Mouse (Mus musculus): Measurements from ENCODE around the gene Ebf3. TPM values are rescaled to one million over a fixed set of nuclear protein-coding genes. Genes with fewer than 3 reads are reported as not detected.

Gene Ebf3
- polyA plus RNA-seq, 1 experiment from 2014 or later: 0.30 TPM

- Histone ChIP-seq H3K9ac (ENCODE audit: low read depth, low read length) (no peak overlapping the region), H3K9me3 (replicated peaks; ENCODE audit: low read length) (no peaks in the 10 kb centered on the region), H3K4me1 (replicated peaks; ENCODE audit: insufficient read depth, low read length) (no peaks in the 10 kb centered on the region), H3K27me3 (ENCODE audit: insufficient read depth, low read length) (no peaks in the 10 kb centered on the region), H3K27ac (no peak overlapping the region), H3K36me3 (ENCODE audit: insufficient read depth, low read length) (no peaks in the 10 kb centered on the region), H3K4me2 (ENCODE audit: low read length) (no peak overlapping the region), H3K4me3 (replicated peaks; ENCODE audit: low read depth, low read length) (no peak overlapping the region)
- 77% methylated on average over 12 of the region's 12 CpGs for WGBS
- DNase-seq (ENCODE audit: low spot score): no peak
- no peak for ATAC-seq (replicated peaks; ENCODE audit: low FRiP score, low read depth)
- no peak for TF ChIP-seq CTCF (IDR thresholded peaks at IDR 0.05; ENCODE audit: low read depth)
Measured at GRCm38 (mm10) chr7:137218706-137219105, 95.5 kb downstream of the Ebf3 start.

- DNase-seq (ENCODE audit: low spot score) (no peak), ATAC-seq (replicated peaks; ENCODE audit: low FRiP score, low read depth) (no peak)
- no peak overlapping the region for H3K9ac ChIP-seq (ENCODE audit: low read depth, low read length)
- H3K4me1 ChIP-seq (replicated peaks; ENCODE audit: insufficient read depth, low read length): no peaks in the 10 kb centered on the region
- TF ChIP-seq CTCF (IDR thresholded peaks at IDR 0.05; ENCODE audit: low read depth): no peak
- no peaks in the 10 kb centered on the region for H3K27me3 ChIP-seq (ENCODE audit: insufficient read depth, low read length)
- no peak overlapping the region for H3K4me3 ChIP-seq (replicated peaks; ENCODE audit: low read depth, low read length)
- no peak overlapping the region for H3K27ac ChIP-seq
- no peak overlapping the region for H3K4me2 ChIP-seq (ENCODE audit: low read length)
- H3K36me3 ChIP-seq (ENCODE audit: insufficient read depth, low read length): no peaks in the 10 kb centered on the region
- H3K9me3 ChIP-seq (replicated peaks; ENCODE audit: low read length): no peaks in the 10 kb centered on the region
- WGBS: 86% methylated on average over 1 of the region's 1 CpGs
Measured at GRCm38 (mm10) chr7:137213444-137213843, 100.8 kb downstream of the Ebf3 start.

- Histone ChIP-seq H3K4me2 (ENCODE audit: low read length) (no peak overlapping the region), H3K27me3 (ENCODE audit: insufficient read depth, low read length) (no peaks in the 10 kb centered on the region), H3K4me1 (replicated peaks; ENCODE audit: insufficient read depth, low read length) (0 out of 2 replicates have a peak, but pooled peaks cover 5% of the 10 kb centered on the region), H3K36me3 (ENCODE audit: insufficient read depth, low read length) (no peaks in the 10 kb centered on the region), H3K4me3 (replicated peaks; ENCODE audit: low read depth, low read length) (no peak overlapping the region), H3K9ac (ENCODE audit: low read depth, low read length) (no peak overlapping the region), H3K9me3 (replicated peaks; ENCODE audit: low read length) (no peaks in the 10 kb centered on the region), H3K27ac (no peak overlapping the region)
- ATAC-seq (replicated peaks; ENCODE audit: low FRiP score, low read depth) (no peak), DNase-seq (ENCODE audit: low spot score) (no peak)
- 49% methylated on average over 4 of the region's 4 CpGs for WGBS
- TF ChIP-seq CTCF (IDR thresholded peaks at IDR 0.05; ENCODE audit: low read depth): peak; percentile 42
Measured at GRCm38 (mm10) chr7:137211332-137211731, 102.9 kb downstream of the Ebf3 start.

GRCm38 (mm10) chr7:137209688-137210345 is 104.4 kb downstream of the Ebf3 start:
- Histone ChIP-seq H3K27me3 (ENCODE audit: insufficient read depth, low read length) (no peaks in the 10 kb centered on the region), H3K27ac (no peak overlapping the region), H3K9ac (ENCODE audit: low read depth, low read length) (no peak overlapping the region), H3K4me2 (ENCODE audit: low read length) (no peak overlapping the region), H3K4me3 (replicated peaks; ENCODE audit: low read depth, low read length) (no peak overlapping the region), H3K4me1 (replicated peaks; ENCODE audit: insufficient read depth, low read length) (0 out of 2 replicates have a peak, but pooled peaks cover 5% of the 10 kb centered on the region), H3K9me3 (replicated peaks; ENCODE audit: low read length) (no peaks in the 10 kb centered on the region), H3K36me3 (ENCODE audit: insufficient read depth, low read length) (no peaks in the 10 kb centered on the region)
- no peak for ATAC-seq (replicated peaks; ENCODE audit: low FRiP score, low read depth)
- TF ChIP-seq CTCF (IDR thresholded peaks at IDR 0.05; ENCODE audit: low read depth): no peak
- WGBS: 73% methylated on average over 15 of the region's 15 CpGs
- no peak for DNase-seq (ENCODE audit: low spot score)

GRCm38 (mm10) chr7:137208556-137208955 is 105.7 kb downstream of the Ebf3 start:
- no peak for TF ChIP-seq CTCF (IDR thresholded peaks at IDR 0.05; ENCODE audit: low read depth)
- Histone ChIP-seq H3K4me3 (replicated peaks; ENCODE audit: low read depth, low read length) (no peak overlapping the region), H3K4me2 (ENCODE audit: low read length) (no peak overlapping the region), H3K36me3 (ENCODE audit: insufficient read depth, low read length) (no peaks in the 10 kb centered on the region), H3K27me3 (ENCODE audit: insufficient read depth, low read length) (no peaks in the 10 kb centered on the region), H3K27ac (no peak overlapping the region), H3K9me3 (replicated peaks; ENCODE audit: low read length) (no peaks in the 10 kb centered on the region), H3K9ac (ENCODE audit: low read depth, low read length) (no peak overlapping the region), H3K4me1 (replicated peaks; ENCODE audit: insufficient read depth, low read length) (0 out of 2 replicates have a peak, but pooled peaks cover 5% of the 10 kb centered on the region)
- DNase-seq (ENCODE audit: low spot score) (no peak), ATAC-seq (replicated peaks; ENCODE audit: low FRiP score, low read depth) (no peak)
- 42% methylated on average over 5 of the region's 5 CpGs for WGBS

GRCm38 (mm10) chr7:137206770-137207285 is 107.4 kb downstream of the Ebf3 start:
- DNase-seq (ENCODE audit: low spot score) (peak; percentile 45), ATAC-seq (replicated peaks; ENCODE audit: low FRiP score, low read depth) (no peak)
- Histone ChIP-seq H3K4me2 (ENCODE audit: low read length) (no peak overlapping the region), H3K4me1 (replicated peaks; ENCODE audit: insufficient read depth, low read length) (0 out of 2 replicates have a peak, but pooled peaks cover 5% of the 10 kb centered on the region), H3K9me3 (replicated peaks; ENCODE audit: low read length) (no peaks in the 10 kb centered on the region), H3K4me3 (replicated peaks; ENCODE audit: low read depth, low read length) (no peak overlapping the region), H3K36me3 (ENCODE audit: insufficient read depth, low read length) (no peaks in the 10 kb centered on the region), H3K9ac (ENCODE audit: low read depth, low read length) (no peak overlapping the region), H3K27ac (no peak overlapping the region), H3K27me3 (ENCODE audit: insufficient read depth, low read length) (no peaks in the 10 kb centered on the region)
- no peak for TF ChIP-seq CTCF (IDR thresholded peaks at IDR 0.05; ENCODE audit: low read depth)
- WGBS: 56% methylated on average over 21 of the region's 21 CpGs

All from kidney, postnatal 0 days (tissue).